Mouse (Mus musculus): Measurements from ENCODE around the gene Tmcc3.
"Not testable (repeated sequence)": the region's sequence is repeated elsewhere in the genome, so short reads cannot be mapped to it uniquely, and the experiment has no call there.

Gene Tmcc3

DNA sequence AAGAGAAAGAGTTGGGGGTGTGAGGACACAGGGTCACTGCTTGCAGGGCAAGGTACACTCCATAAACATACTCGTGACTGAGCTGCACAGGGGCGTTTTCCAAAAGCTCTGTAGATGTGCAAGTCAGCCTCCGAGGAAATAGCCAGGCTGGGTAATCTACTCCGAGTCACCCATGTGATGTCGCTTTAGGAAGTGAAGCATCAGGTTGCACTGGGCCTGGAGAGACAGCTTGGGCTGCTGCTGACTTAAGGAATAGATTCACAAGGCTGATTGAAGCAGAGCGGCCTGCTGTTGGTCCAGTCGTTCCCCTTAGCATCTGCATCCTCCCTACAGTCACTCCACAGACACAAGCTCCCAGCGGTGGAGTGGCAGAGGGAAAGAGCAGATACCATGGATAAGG is 274.1 kb downstream of the Tmcc3 start:
- no peak for DNase-seq

GRCm38 (mm10) chr10:94588976-94589375 is 277.2 kb downstream of the Tmcc3 start:
- no peak for DNase-seq

DNA sequence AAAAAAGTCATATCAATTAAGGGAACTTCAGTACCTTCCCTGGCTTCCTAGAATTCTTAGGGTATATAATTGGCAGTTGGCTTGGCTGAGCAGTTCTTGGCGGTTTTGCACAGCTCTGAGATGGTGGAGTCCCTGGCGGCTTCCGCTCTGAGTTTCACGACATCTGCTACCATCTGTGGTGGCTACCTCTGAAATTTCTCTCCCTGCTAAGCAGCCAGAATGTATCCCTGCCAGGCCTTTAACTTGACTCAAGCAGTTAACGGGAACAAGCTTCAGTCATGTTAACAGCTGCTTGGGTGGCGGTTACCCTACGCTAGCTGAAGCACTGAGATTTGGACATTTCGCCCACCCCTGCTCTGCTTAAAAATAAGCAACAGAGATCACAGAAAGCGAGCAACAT is 284.0 kb downstream of the Tmcc3 start:
- peak; percentile 28 for DNase-seq

DNA sequence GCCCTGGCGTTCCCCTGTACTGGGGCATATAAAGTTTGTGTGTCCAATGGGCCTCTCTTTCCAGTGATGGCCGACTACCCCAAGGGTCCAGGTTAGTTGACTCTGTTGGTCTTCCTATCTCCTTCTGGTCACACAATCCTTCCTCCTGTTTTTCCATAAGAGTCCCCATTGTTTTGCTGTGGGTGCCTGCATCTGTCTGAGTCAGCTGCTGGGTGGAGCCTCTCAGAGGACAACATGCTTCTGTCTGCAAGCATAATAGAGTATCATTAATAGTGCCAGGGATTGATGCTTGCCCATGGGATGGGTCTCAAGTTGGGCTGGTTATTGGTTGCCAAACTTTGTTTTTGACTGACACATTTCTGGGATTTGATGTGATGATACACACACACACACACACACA is 288.1 kb downstream of the Tmcc3 start:
- not testable (repeated sequence) for DNase-seq

DNA sequence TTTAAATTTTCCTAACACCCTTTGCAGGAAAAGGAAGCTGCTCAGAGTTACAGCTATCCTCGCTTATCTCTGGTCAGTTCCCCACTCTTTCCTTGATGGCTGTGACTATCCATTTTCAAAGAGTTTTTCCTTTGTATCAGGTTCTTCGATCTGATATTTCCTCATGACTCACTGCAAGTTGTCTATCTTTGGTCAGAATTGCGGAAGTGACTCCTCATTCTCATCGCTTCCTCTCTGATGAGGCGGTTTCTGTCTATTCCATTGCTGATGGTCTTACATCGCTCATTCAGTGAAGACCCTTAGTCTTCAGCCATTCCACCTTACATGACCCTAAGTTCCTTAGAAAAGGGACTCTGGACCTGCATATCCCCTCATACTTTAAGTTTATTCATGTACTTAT is 289.3 kb downstream of the Tmcc3 start:
- DNase-seq, result no peak

- DNase-seq, result no peak
Observed at GRCm38 (mm10) chr10:94605491-94605890, 293.7 kb downstream of the Tmcc3 start.

DNA sequence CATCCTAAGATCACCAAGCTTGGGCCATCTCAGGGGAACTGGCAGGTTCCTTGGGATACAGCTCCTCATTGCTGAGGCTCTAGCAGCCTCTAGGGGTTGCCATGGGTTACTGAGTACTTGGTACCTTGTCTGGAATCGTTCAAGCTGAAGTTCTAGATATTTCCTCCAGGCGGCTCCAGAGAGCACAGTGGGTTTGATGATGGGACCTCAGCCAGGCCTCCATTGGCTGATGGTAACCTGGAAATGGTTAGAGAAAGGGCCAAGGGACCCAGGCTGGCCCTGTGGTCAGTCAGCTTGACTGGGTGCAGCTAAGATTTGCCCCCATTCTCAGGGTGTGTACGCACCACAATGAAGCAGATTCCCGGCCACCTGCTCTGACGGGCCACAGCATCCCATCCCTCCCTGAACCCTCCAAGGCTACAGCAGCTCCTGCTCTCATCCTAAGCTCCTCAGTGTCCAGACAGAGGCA is 297.6 kb downstream of the Tmcc3 start:
- peak; percentile 82 for DNase-seq

DNA sequence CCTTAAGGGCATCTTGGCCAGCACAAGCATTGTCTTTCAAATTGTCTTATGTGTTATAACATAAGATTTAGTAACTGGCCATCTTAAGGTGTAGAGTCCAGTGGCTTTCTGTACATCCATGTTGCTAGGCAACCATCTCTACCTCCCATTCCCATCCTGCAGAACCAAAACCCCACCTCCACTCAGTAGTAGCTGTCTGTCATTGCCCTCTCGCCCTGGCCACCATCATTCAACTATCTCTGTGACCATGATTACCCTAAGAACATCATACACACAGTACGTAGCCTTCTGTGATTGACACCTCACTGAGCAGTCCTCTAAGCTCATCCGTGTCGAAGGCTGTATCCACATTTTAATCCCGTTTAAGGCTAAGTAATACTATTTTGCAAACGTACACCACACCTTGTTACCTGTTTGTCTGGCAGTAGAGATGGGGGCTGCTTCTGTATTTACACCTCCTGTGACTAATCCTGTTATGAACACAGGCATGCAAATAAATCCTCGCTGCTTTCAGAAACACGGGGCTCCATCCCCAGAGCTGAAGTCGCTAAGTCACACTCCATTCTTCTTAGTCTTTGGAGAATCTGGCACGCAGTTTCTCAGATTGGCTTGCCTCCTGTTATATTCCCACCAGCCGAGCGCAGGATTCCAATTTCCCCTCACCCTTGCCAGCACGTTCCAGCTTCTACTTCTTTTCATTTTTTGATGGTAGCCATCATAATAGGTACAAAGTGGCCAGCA is 299.6 kb downstream of the Tmcc3 start:
- no peak for DNase-seq

DNA sequence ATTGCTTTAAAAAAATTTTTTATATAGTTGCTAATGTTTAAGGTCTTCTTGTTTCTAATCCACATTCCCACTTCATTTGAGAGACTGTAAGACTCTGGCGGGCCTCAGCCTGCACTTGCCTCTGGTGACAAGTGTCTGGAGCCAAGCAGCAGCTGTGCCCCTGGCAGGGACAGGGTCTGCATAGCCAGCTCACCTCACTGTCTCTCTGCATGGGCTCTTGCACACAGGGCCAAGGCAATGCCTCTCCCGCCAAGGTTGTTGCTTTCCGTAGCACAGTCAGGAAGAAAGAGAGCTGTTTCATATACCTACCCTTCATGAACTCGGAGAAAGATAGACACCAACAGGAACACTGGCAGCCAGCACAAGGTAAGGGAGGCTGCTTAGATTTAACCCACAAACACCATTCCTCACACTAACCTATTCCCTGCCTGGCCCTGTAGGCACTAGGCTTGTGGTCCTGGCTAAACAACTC is 300.3 kb downstream of the Tmcc3 start:
- no peak for DNase-seq

GRCm38 (mm10) chr10:94619586-94619985 is 307.8 kb downstream of the Tmcc3 start:
- DNase-seq, result no peak

- no peak for DNase-seq
Observed at GRCm38 (mm10) chr10:94620561-94620960, 308.8 kb downstream of the Tmcc3 start.

DNA sequence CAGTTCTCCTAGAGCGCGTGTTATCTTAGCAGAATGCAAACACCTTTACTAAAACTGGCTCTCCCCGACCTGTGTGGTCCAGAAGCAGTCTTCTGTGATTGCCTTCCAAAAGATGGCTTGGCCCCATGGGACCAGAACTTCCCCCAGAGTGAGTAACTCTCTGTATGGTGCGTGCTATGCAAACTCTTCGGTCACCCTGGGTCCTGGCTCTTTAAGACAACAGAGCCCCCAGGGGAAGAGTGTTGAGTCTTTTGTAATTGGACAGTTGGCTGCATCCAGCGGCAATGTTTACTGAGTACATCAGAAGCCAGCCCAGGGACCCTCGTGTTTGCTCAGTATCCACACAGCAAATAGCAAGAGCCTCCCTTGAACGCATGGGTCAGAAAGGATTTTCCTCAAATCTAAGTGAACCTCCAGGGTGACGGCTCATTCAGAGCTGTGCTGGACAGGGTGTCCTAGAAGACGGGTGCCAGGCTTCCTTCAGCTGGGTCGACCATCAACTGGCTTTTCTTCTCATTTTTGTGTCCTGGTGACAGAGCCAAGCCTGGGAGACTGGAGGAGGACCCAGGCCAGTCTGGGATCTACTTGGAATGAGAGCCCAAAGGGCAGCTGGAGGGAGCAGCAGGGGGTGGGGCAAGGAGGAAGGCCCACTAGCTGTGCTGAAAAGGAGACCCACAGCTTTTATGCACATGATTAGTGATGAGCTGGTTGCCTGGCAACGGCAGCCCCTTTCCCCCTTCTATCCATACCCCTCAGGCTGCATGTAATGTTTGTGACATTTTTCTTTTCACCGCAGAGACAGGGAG is 309.9 kb downstream of the Tmcc3 start:
- no peak for DNase-seq

DNA sequence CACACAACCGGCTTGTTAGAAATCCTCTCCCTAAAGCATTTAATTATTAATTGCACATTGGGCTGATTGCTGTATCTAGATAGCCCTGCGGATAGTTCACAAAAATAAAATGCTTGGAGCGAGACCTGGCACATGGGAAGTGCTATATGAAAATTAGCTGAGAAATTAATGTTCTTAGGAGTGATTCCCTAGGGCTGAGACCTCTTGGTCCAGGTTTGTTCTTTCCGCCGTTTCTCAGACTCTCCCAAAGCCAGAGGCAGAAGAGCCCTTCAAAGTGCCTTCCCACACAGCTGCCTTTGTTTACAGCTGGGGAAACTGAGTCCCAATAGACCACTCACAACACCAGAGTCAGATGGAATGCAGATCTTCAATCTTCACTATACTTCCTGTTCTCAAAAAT is 310.5 kb downstream of the Tmcc3 start:
- DNase-seq, result no peak

DNA sequence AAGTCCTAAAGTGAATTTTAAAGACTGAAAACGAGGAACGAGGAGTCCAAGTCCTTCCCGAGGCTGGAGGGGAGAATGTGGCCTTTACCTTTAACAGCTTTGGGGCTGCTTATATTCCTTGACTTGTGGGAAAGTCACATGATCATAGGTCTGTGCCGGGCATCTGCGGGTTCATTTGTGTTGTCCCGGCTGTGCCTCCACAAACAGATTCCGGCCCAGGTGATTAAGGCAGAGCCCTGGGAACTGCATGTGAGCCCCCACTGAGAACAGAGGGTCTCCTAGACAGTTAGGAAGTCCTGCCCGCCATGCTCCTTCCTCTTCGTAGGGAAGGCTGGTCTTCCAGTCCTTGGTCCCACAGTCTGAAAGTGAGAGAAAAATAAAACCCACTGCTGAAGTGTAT is 311.1 kb downstream of the Tmcc3 start:
- no peak for DNase-seq

- peak; percentile 90 for DNase-seq
Observed at GRCm38 (mm10) chr10:94623617-94624016, 311.9 kb downstream of the Tmcc3 start.

DNA sequence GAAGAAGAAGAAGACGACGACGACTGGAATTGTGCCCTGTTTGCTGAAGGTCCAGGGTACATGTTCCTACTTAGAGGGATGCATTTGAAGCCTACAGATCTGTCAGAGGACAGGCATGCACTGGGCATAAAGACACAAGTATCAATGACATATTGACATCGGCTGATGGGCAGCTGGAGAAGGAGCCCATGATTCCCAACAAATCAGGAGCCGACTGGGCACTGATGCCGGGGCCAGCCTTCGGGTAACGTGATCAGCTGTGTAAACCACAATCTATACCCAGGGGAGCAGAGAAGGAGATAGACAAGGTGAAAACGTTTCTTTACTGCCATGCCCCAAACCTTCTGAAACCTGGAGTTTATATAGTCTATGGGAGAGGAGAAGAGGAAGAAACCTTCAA is 313.3 kb downstream of the Tmcc3 start:
- no peak for DNase-seq

GRCm38 (mm10) chr10:94625606-94626005 is 313.9 kb downstream of the Tmcc3 start:
- DNase-seq, result no peak

DNA sequence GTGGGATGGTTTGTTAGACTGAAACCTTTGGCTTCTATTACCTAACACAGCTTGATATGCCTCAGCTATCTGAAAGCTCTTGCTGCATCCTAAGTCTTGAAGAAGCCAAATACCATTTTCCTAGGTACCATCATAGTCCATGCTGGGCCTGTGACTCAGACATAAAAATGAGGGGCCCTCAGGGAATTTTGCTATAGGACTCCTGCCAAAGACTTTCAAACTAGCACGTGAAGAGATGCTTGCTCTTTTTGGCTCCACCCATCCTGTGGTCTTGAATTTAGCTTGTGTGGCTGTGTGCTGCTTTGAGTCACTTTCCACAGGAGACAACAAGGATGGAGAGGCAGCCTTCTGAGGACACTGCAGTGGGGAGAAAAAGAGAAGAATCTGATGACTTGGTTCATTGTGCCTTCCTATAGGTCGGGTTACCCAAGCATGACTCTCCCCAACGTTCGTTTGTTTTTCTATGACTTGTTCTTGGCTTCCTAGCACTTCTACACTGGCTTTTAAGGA is 319.1 kb downstream of the Tmcc3 start:
- DNase-seq, result no peak

GRCm38 (mm10) chr10:94631541-94632113 is 319.9 kb downstream of the Tmcc3 start:
- no peak for DNase-seq

- DNase-seq, result no peak
Observed at GRCm38 (mm10) chr10:94632245-94632644, 320.5 kb downstream of the Tmcc3 start.

DNA sequence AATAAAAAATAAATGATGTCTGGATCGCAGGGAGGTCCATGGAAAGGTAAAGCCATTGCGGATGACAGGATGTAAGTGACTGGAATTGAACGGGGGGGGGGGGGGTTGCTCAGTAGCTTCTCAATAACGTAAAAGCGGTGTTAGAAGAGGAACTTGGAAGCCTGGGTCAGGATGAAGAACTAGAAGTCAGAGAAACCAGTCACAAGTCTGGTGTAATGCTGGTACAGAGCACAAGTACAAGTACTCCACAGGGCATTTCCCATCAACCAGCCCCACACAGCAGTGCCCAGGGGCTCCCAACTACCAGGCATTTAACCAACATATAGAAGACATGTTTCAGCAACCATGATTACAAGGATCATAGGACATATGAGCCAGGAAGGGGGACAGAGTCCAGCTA is 326.9 kb downstream of the Tmcc3 start:
- DNase-seq, result no peak

GRCm38 (mm10) chr10:94639281-94639680 is 327.5 kb downstream of the Tmcc3 start:
- DNase-seq, result no peak

GRCm38 (mm10) chr10:94640067-94640466 is 328.3 kb downstream of the Tmcc3 start:
- DNase-seq, result no peak

All from kidney, postnatal 10 days (tissue).